Mouse (Mus musculus): ENCODE measurements around the gene Pln.

- no peak for TF ChIP-seq CTCF (IDR thresholded peaks at IDR 0.05; ENCODE audit: extremely low read depth, insufficient read depth, insufficient read length, insufficient replicate concordance)
- TF ChIP-seq POLR2A (IDR thresholded peaks at IDR 0.05; ENCODE audit: low read depth, low read length), result no peak
These were observed 6.4 kb downstream of the Pln start for GRCm38 (mm10) chr10:53343865-53344264.
